Mouse (Mus musculus): ENCODE results near the gene Phlda1.
A peak's percentile ranks its signal among the peaks of the same experiment; 100 is the strongest.

The Phlda1 gene

DNA sequence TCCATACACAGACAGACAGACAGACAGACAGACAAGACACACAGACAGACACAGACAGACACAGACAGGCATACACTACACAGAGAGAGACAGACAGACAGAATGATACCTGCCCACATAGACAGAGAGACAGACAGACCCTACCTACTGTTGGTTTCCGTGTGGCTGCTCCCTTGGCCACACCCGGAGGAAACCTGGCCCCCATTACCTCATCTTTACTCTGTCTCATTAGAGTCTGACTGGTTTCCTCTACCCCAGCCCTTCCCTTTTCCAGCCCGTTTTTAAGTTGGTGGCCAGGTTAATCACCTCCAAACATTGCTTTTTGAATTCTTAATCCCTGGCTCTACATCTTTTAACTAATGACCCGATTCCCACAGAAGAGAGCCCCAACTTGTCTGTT is 22.2 kb downstream of the Phlda1 start:
- no peak for DNase-seq

DNA sequence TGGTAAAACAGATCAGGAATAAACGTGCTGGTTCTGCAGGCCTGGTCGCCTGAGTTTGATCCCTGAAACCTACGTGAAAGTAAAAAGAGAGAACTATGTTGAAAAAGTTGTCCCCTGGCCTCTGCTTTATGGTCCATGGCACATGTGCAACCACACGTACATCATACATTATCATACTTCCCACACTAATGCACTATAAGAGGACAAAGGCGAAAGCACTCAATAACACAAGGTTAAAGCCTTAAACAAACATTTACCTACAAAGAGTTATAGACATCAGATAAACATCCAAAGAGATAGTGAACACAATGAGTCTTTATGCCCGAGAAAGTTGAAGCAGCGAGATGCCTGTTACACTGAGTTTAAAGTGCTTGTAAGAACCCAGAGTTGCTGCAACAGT is 24.3 kb downstream of the Phlda1 start:
- no peak for DNase-seq

DNA sequence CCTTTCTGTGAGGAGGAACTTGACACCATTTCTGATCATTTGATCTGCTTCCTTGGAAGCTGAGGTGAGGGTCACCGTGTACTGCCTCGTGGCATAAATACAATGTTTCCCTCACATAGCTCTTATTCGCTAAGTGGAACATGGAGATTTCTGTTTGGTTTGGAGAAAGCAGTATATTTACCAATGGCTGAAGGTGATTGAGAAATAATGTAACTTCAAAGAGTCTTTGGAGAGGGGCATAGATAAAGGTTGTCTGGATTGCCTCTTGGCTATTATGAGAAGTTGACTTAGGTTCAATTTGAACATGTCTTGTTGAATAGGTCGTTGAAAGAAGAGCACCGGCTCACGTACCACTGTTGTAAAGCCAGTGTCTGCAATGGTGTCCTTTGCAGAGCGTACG is 28.6 kb downstream of the Phlda1 start:
- DNase-seq = no peak

DNA sequence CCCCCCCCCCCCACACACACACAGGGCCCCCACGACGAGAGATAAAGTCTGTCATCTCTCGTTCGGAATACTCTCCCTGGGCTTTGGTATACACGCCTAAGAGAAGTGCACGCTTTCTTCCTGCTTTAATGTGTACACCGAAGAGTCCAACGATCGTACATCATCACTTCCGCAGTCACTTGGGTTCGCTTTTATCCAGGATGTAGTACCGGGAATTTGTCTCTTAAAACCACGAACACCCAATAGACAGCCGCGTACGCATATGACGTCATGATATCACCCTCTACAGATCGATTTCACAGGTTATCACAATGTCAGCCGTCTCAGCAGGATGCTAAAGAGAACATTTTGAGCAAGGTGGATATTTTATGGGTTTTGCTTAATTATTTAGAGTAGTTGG is 31.3 kb downstream of the Phlda1 start:
- no peak for DNase-seq

DNA sequence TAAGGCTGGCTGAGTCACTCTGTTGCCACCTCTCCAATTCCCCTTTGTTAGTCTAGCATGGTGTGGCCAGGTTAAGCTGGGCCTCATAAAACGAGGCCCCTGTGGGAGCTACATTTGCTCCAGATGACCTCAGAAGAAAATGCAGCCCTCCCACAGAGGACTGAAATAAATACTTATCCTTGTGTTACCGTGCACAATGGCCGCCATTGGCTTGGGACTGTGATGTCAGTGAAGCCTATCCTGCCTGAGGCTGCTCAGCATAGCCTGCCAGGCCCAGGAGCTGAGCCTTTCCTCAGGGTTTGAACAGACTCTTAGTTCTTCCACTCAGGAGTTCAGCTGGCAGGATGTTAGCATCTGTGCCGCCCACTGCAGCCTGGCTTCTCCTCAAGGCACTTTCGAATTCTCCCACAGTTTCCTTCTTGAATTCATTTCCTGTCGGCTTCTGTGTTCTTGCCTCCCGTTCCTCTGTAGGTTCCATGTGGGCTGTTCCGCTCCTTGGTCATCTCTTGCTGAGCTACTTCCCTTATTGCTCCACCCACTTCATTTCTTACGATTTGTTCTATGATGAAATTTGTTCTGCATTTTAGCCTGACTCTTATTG is 33.7 kb downstream of the Phlda1 start:
- peak; percentile 46 to 63 for DNase-seq

DNA sequence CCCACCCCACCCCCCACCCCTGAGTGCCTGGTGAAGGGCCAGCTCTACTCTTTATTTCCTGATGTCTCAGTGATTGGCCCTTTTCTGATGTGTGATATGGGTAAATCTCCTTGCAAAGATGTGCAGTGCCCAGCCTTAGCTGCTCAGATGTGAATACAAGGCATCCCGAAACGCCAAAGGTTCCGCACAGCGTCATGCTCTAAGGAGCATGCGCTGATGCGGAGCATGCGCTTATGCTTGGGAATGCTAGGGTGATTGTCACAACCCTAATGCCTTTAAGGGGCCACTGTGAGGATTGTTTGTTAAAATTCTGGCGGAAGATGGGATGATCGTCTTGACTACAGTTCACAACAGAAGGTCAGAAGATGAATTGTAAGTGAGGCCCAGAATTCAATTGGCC is 34.6 kb downstream of the Phlda1 start:
- DNase-seq = no peak

DNA sequence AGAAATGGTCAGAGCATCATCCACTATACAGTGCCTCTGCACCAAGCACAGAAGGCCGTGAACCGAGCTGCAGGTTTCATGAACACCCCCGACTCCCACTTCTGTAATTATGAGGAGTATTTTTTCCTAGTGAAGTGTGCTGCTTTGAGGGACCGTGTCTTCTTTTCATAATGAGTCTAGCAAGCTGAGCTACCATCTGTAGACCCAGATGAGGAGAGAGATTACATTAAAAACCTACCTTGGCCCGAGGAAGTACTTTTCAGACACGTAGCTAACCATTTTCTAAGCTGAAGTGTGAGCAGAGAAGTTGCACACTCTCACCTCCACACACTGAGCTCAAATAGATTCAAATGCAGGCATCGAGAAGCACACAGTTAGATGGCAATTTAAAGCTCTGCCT is 37.0 kb downstream of the Phlda1 start:
- DNase-seq = no peak

DNA sequence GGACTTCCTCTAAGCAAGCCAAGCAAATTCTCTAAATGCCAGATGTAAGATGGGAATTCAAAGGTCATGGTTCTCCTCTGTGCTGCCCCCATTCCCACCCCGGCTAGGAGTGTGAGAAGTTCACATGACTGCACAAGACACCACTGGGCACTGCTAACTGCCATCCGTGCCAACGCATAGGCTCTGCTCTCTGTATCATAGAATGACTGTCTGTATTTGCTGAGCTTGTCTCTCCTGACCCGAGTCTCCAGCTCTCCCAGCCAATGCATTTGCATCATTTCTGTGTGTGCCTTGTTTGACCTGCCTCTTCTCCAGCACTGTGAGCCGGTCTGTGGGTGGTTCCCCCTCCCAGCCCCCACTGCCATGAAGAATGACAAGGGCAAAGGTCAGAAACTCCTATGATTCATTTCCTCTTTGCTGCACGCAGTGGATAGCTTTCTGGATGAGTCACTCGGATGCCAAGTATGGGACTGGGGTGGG is 37.7 kb downstream of the Phlda1 start:
- peak; percentile 44 to 71 for DNase-seq

DNA sequence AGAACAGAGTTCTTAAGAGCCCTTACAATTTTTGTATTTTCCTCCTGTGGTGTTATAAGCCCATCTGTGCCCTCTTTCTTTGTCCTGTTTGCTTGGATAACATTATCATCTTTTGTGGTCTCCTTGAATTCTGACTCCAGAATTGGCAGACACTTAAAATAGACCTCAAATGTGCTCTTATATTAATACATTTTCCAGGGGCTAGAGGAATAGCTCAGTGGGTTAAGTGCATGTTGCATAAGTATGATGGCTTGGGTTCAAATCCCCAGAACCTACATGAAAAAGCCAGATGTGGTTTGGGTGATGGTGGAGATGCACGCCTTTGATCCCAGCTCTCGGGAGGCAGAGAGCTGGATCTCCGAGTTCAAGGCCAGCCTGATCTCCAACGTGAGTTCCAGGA is 38.2 kb downstream of the Phlda1 start:
- DNase-seq = no peak

DNA sequence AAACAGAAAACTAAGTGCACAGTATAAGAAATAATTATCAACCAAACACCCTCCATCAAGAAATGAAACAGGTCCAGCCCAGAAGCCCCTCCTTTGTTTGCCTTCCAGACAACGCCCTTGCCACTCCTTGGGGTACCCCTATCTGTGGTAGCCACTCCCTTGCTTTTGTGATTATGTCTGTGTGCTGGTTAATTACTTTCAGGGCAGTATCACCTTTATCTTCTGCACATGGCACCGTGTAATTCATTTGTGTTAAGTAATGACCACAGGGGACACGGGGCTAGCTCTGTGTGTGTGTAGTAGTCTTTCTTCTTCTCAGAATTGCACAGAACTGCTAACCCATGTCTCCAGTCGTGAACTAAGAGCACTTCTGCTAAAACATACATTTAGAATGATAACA is 39.6 kb downstream of the Phlda1 start:
- no peak for DNase-seq

DNA sequence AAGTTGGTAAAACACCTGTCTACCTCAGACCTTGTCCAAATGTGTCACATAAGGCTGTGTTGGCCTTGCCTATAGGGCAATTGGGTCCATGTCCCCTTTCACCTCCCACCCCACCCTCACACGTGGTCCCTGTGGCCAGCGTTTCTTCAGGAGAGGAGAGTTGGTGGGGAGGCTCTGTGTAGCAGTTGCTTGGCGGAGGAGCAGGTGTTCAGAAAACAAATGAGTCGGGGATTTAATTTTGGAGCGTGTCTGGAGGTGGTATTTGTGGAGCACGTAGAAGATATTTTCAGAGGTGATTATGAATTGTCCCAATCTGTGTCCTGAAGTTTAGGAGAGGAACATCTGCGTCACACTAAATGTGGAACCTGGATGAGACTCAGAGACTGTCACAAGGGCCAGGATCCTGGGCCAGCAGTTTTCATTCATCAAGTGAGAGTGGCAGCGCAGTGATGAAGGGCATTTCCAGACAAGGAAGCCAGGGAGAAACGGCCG is 41.8 kb downstream of the Phlda1 start:
- DNase-seq = no peak

DNA sequence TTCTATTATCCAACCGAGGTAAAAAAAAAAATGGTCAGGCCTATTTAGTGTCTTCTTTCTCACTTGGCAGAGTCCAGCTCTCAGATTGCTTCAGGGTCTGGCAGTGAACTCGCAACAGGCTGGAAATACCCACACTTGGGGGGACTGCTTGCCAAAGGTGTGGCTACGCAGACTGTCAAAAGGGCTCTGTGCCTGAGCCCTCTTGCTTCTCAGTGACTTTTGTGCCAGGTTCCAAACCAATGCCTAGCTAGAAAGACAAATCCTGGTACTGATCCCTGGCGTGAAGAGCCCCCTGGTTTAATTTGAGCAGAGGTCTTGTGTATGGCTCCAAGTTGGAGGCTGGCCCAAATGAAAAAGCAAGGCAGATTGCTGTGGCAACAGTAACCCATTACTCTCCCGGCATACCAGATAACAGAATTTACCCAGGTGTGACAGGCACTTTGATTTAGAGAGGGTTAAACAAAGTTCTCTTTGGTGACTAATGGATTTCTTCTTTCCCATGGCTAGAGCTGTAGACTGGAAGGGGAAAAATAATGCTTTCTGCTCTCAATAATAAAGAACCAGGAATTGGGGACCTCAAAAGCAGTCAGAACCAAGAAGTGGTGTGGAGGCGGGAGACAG is 44.1 kb downstream of the Phlda1 start:
- DNase-seq = no peak

DNA sequence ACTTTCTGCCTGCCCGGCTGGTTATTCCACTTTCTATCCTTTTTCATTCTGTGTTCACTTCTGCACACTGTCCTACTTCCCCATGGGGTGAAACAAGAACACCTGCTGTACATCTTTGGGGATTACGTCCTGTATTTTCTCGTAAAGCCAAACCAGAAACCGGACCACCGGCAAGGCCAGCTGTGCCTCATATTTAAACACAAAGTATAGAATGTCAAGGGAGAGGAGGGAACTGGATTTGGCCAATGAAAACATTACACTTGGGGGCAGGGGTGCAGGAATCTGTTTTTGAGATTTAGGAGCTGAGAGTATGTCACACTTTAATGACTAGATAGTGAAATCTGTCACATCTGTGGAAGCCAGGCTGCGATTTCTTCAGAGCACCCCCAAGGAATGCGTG is 47.6 kb downstream of the Phlda1 start:
- no peak for DNase-seq

DNA sequence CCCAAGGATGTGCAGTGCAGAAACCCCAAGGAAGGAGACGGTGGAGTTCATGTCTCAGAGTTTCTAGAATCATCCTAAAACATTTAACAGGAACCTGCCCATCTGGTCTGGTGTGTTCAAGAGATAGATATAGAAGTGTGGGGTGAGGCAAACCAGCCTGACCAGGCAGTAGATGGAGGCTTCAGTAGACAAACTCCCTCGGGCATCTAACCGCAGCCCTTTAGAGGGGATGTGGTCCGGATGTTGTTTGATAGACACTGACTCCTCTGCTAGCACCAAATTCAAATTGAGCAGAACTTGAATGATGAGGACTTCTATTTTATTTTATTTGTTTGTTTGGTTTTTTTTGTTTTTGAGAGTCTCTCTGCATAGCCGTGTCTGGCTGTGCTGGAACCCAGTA is 48.6 kb downstream of the Phlda1 start:
- DNase-seq = no peak

DNA sequence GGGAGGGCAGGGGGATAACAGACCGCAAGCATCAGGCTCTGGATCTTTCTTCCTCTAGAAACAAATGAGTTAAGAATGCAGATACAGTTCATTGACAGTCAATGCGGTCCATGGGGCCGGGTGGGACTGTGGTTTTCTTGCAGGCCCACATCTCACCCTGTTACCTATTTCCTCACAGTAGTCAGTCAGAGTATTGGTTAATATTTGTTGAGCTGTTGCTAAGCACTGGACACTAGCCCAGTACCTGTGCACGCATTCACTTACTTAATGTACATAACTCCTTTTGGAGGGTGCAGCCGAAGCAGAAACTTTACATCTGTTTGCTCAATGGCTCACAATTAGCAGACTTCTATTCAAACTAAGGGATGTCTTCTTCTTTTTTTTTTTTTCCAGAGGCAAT is 52.1 kb downstream of the Phlda1 start:
- peak in 1 of 2 experiments; percentile 43 for DNase-seq
